Mouse (Mus musculus) kidney, adult 2 months (tissue): Measurements from ENCODE around the gene Mtif3. TPM values are rescaled to one million over a fixed set of nuclear protein-coding genes. Genes with fewer than 3 reads are reported as not detected.

Experiments
- DNase-seq: peaks from one replicate; pipeline ENCODE4 v3.0.0; 2021
- H3K27ac ChIP-seq: fragments of 200-500 bp; 2 replicates; pipeline ENCODE4 v1.5.1; 2012; ENCODE audit warnings: low read depth, low read length, control low read depth, inconsistent platforms; ENCODE audit not compliant: insufficient read depth
- H3K27me3 ChIP-seq: fragments of 200-500 bp; replicated peaks from 2 replicates; pipeline ENCODE4 v1.6.1; 2012; ENCODE audit warnings: mild to moderate bottlenecking, moderate library complexity, low read length, inconsistent platforms; ENCODE audit not compliant: control insufficient read depth, insufficient read depth
- H3K36me3 ChIP-seq: fragments of 200-500 bp; 2 replicates; pipeline ENCODE4 v1.6.1; 2012; ENCODE audit warnings: mild to moderate bottlenecking, moderate library complexity, low read length, inconsistent platforms; ENCODE audit not compliant: control insufficient read depth, insufficient read depth
- H3K4me1 ChIP-seq: fragments of 200-500 bp; 2 replicates; pipeline ENCODE4 v1.6.1; 2011; ENCODE audit warnings: low read length; ENCODE audit not compliant: control insufficient read depth, insufficient read depth
- H3K4me3 ChIP-seq: fragments of 200-500 bp; 2 replicates; pipeline ENCODE4 v1.5.1; 2011; ENCODE audit warnings: mild to moderate bottlenecking, low read depth, low read length, control low read depth; ENCODE audit not compliant: insufficient read depth
- CTCF ChIP-seq: fragments of 200-500 bp; conservative IDR thresholded peaks from 2 replicates; pipeline ENCODE4 v1.5.1; 2011; ENCODE audit warnings: low read depth, mild to moderate bottlenecking, control low read depth, low read length, moderate library complexity, mixed read lengths; ENCODE audit not compliant: insufficient read depth, insufficient read length
- POLR2A ChIP-seq: fragments of 200-500 bp; IDR thresholded peaks from one replicate; pipeline ENCODE4 v1.6.1; 2011; ENCODE audit warnings: low read depth, low read length, control low read depth
- WGBS: fragments of 180-500 bp; shearing (Covaris S2); methylation state at CpG from one replicate; pipeline ENCODE4 v1.1.7; 2018; 5-methylcytosine and 5-hydroxymethylcytosine counted together
- polyA plus RNA-seq: library from polyadenylated mRNA; depleted of rRNA; stranded (reverse); fragments of >200 nt; gene quantifications from 2 replicates; pipeline ENCODE4 v1.2.3, GENCODE M21; 2012

The Mtif3 gene
- polyA plus RNA-seq, 1 experiment = 27.7 TPM

DNA sequence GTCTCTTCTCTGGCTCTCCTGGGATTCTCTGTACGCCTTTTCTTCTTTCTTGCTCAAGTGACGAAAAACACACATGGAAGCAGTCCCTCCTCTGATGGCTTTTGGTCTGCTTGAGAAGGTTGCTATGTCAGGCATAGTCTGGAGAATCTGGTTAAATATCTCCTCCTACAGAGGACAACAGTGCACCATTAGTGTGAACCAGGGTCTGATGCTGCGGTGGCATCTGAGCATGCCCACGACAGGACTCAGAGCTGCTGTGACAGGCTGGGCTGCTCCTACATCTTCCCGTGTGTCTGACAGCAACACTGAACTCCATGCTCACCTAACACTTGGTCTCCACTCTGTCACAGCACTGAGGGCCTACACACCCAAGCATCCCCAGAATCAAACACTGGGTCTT is 7.9 kb downstream of the Mtif3 start:
- Histone ChIP-seq H3K4me3 (no peak overlapping the region), H3K36me3 (peaks cover 1% of the 10 kb centered on the region; the same call in 1 of the 2 replicates), H3K27ac (no peak overlapping the region), H3K4me1 (no peaks in the 10 kb centered on the region), H3K27me3 (no peaks in the 10 kb centered on the region)
- 90% methylated on average over 5 of the region's 5 CpGs for WGBS
- TF ChIP-seq POLR2A = no peak
- TF ChIP-seq CTCF = no peak
- DNase-seq = no peak

DNA sequence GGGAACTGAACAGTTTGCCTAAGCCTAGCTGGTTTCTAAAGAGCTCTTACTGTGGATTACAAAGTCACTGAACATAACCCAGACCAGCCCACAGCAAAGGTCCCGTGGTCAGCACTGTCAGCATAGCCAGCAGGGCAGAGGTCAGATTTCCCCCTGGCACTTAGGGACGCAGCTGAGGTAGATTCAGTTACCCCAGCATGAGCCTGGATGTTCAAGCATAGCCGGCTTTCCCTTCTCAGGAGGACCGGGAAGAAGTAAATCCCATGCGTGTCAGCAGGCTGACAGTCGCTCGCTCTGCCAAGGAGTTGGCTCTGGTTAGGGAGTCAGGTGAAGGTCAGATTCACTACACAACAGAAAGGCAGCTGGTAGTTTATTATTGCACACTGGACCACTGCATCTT is 9.0 kb downstream of the Mtif3 start:
- peak; percentile 57 for DNase-seq
- H3K36me3 ChIP-seq = peaks cover 1% of the 10 kb centered on the region; the same call in 1 of the 2 replicates

DNA sequence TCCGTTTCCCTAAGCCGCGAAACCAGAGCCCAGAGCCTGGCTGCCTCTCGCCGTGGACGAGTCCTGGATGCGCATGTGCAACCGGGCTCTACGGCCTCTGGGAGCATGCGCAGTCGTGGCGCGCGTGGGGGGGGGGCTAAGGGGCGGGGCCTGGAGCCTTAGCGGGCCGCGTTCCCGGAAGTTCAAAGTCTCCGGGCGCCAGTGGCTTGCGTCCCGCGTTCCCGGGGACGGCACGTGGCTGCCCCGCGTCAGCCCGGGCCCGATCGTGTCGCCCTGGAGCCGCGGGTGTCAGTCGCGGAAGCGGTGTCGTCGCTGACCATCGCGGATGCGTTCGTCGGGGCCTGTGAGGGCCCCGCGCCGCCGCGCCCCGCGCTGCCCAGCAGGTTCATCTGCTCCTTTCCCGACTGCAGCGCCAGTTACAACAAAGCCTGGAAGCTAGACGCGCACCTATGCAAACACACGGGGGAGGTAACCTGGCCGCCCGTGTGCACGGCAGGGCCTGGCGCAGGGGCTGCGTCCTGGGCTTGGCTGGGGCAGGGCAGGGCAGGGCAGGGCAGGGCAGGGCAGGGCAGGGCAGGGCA is 15.0 kb downstream of the Mtif3 start, which contains the start of gene Gtf3a:
TSS of gene Gtf3a (plus strand) at position 150 of the 581 bp plus-strand sequence.
- WGBS = under 1% methylated on average over 62 of the region's 62 CpGs

More for the DNA sequence above, 9.0 kb downstream of the Mtif3 start:
- Histone ChIP-seq H3K4me1 (no peaks in the 10 kb centered on the region; the same call in 1 of the 2 replicates), H3K27me3 (no peaks in the 10 kb centered on the region), H3K4me3 (no peak overlapping the region), H3K27ac (no peak overlapping the region)
- 43% methylated on average over 7 of the region's 7 CpGs for WGBS
- TF ChIP-seq POLR2A (no peak), CTCF (no peak)

DNA sequence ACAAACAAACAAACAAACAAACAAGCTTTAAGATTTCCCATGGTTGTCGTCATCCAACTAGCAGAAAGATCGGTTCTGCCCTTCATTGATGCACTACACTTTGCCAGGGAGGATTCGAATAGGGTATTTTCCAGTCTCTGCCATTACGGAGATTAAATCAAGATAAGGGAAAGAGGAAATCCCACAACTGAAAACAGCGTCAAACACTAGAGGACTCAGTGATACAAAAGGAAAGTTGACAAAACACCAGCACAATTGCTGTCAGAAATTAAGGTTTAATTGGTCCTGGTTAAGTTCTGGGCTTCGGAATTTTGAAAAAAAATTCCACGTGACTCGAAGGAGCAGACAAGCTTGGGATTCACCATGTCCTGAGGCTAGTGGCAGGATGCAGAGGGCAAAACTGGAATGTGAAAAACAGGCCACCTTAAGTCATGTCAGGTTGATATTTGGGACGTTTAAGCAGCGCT is 15.5 kb downstream of the Mtif3 start:
- WGBS = 13% methylated on average over 10 of the region's 10 CpGs

More for the DNA sequence above, 15.0 kb downstream of the Mtif3 start, which contains the start of gene Gtf3a:
- H3K27me3 ChIP-seq = no peaks in the 10 kb centered on the region
- H3K4me3 ChIP-seq = peak within 1 kb of the TSS; percentile 72
- H3K4me1 ChIP-seq = no peaks in the 10 kb centered on the region; the same call in 1 of the 2 replicates
- peak; percentile 85 for DNase-seq
- H3K36me3 ChIP-seq = peaks cover 1% of the 10 kb centered on the region; the same call in 1 of the 2 replicates
- peak within 1 kb of the TSS; percentile 72 for H3K27ac ChIP-seq
- TF ChIP-seq POLR2A (peak; percentile 78), CTCF (no peak)

DNA sequence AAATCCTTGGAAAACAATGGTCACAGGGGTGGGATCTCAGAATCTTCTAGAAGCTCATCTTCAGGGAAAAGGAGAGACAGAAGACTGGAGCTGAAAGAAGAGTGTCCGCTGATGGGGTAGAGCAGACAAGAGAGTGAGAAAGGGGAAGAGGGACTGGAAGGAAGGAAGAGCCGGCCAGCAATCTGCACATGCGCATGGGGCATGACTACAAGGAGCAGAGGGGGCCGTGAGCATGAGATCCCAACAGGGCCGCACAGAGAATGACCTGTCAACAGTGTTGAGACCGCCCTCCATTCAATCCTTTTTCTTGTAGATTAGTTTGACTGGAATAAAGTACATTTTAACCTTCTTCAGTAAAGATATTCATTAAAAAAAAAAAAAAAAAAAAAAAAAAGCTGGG is 16.1 kb downstream of the Mtif3 start:
- Histone ChIP-seq H3K27ac (no peak overlapping the region), H3K27me3 (no peaks in the 10 kb centered on the region), H3K4me3 (no peak overlapping the region), H3K4me1 (no peaks in the 10 kb centered on the region; the same call in 1 of the 2 replicates), H3K36me3 (peaks cover 1% of the 10 kb centered on the region; the same call in 1 of the 2 replicates)
- no peak for DNase-seq
- 88% methylated on average over 6 of the region's 6 CpGs for WGBS
- TF ChIP-seq CTCF (no peak), POLR2A (no peak)

More for the DNA sequence above, 15.5 kb downstream of the Mtif3 start:
- H3K36me3 ChIP-seq = peaks cover 1% of the 10 kb centered on the region; the same call in 1 of the 2 replicates
- H3K4me3 ChIP-seq = peak overlapping the region; percentile 64
- H3K27me3 ChIP-seq = no peaks in the 10 kb centered on the region
- H3K4me1 ChIP-seq = no peaks in the 10 kb centered on the region; the same call in 1 of the 2 replicates
- TF ChIP-seq POLR2A (no peak), CTCF (no peak)
- H3K27ac ChIP-seq = peak overlapping the region; percentile 72
- DNase-seq = no peak

DNA sequence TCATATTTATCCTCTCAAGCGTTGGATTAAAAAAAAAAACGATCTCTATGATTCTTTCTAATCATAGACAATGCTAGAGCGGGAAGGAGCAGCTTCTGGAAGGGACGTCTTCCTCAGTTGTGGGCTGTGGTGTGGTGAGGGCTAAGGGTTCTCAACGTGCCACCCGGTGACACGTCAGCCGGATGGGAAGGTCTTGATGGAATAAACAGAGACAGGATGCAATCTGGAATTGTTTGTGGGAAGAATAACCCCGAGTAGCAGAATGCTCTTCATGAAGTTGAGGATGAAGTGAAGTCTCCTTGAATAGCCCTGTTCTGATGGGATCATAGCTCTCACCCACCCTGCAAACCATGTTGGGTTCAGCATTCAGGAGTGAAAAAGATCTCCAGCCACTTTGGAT is 16.9 kb downstream of the Mtif3 start:
- TF ChIP-seq POLR2A (no peak), CTCF (no peak)
- Histone ChIP-seq H3K4me3 (no peak overlapping the region), H3K4me1 (no peaks in the 10 kb centered on the region; the same call in 1 of the 2 replicates), H3K27ac (no peak overlapping the region), H3K36me3 (peaks cover under 1% of the 10 kb centered on the region; the same call in 1 of the 2 replicates), H3K27me3 (no peaks in the 10 kb centered on the region)
- 89% methylated on average over 9 of the region's 9 CpGs for WGBS
- no peak for DNase-seq

DNA sequence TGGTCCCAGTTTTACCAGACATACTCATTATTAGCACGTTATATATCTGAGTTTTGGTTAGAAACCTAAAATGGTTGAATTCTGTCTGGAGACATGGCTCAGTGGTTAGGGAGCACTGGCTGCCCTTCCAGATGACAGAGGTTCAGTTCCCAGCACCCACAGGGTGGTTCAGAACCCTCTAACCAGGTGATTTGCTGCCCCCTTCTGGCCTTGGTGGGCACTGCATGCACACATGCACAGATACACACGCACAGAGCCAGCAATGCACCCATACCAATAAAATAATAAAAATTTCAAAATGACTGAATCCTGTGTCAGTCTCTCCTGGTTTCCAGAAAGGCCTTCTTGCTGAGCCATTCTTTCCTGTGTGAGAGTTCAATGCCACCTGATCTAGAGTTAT is 19.0 kb downstream of the Mtif3 start:
- 97% methylated on average over 2 of the region's 2 CpGs for WGBS
- Histone ChIP-seq H3K4me1 (no peaks in the 10 kb centered on the region; the same call in 1 of the 2 replicates), H3K4me3 (no peak overlapping the region), H3K27me3 (no peaks in the 10 kb centered on the region), H3K36me3 (no peaks in the 10 kb centered on the region), H3K27ac (no peak overlapping the region)
- peak; percentile 28; the same call in 1 of the 2 replicates for TF ChIP-seq CTCF
- no peak for TF ChIP-seq POLR2A
- DNase-seq = no peak
